Mouse (Mus musculus) E14TG2a.4 (cell line): ENCODE data around the gene Serinc4.

ENCODE experiments used
- CTCF ChIP-seq: conservative IDR thresholded peaks from 2 replicates; pipeline ENCODE4 v1.5.1; 2014; ENCODE audit warnings: low read length
- NANOG ChIP-seq: IDR thresholded peaks from 2 replicates; pipeline ENCODE4 v1.6.1; 2014; ENCODE audit warnings: borderline replicate concordance, low read length, mixed read lengths
- POU5F1 ChIP-seq: IDR thresholded peaks from 2 replicates; pipeline ENCODE4 v1.6.1; 2014; ENCODE audit warnings: low read length, borderline replicate concordance

GRCm38 (mm10) chr2:121474180-121474535 is 17.6 kb upstream of the Serinc4 start:
- TF ChIP-seq CTCF (no peak), POU5F1 (no peak), NANOG (no peak)
